Mouse (Mus musculus) midbrain, postnatal 0 days (tissue): Measurements from ENCODE around the gene Slc22a18. TPM values are rescaled to one million over a fixed set of nuclear protein-coding genes. Genes with fewer than 3 reads are reported as not detected.

ENCODE experiments used
- ATAC-seq: fragments of 200-750 bp; cut with Nextera tagmentation; 2 replicates; pipeline ENCODE4 v1.8.0; 2017; ENCODE audit warnings: moderate number of reproducible peaks, mild to moderate bottlenecking, moderate TSS enrichment, moderate library complexity; ENCODE audit not compliant: low FRiP score
- DNase-seq: peaks from one replicate; pipeline ENCODE4 v3.0.0-alpha.2; 2015; ENCODE audit warnings: low spot score
- H3K27ac ChIP-seq: fragments of 300-500 bp; sonication (generic); 2 replicates; pipeline ENCODE4 v1.5.1; 2014; ENCODE audit warnings: low read depth, mild to moderate bottlenecking, low read length, mixed read lengths
- H3K27me3 ChIP-seq: fragments of 300-500 bp; sonication (generic); 2 replicates; pipeline ENCODE4 v1.6.1; 2014; ENCODE audit warnings: low read length, control low read depth, mixed read lengths; ENCODE audit not compliant: insufficient read depth
- H3K36me3 ChIP-seq: fragments of 300-500 bp; sonication (generic); 2 replicates; pipeline ENCODE4 v1.6.1; 2014; ENCODE audit warnings: low read length, control low read depth, mixed read lengths; ENCODE audit not compliant: insufficient read depth
- H3K4me1 ChIP-seq: fragments of 300-500 bp; sonication (generic); 2 replicates; pipeline ENCODE4 v1.6.1; 2014; ENCODE audit warnings: mild to moderate bottlenecking, control low read depth, antibody characterized with exemption, low read length, mixed read lengths; ENCODE audit not compliant: insufficient read depth
- H3K4me2 ChIP-seq: fragments of 300-500 bp; sonication (generic); 2 replicates; pipeline ENCODE4 v1.6.1; 2014; ENCODE audit warnings: low read depth, mild to moderate bottlenecking, low read length, mixed read lengths; ENCODE audit not compliant: poor library complexity, severe bottlenecking
- H3K4me3 ChIP-seq: fragments of 300-500 bp; sonication (generic); 2 replicates; pipeline ENCODE4 v1.5.1; 2014; ENCODE audit warnings: low read depth, mild to moderate bottlenecking, low read length, moderate library complexity
- H3K9ac ChIP-seq: fragments of 300-500 bp; sonication (generic); replicated peaks from 2 replicates; pipeline ENCODE4 v1.6.1; 2014; ENCODE audit warnings: mild to moderate bottlenecking, low read length, moderate library complexity, mixed read lengths; ENCODE audit not compliant: poor library complexity, severe bottlenecking
- H3K9me3 ChIP-seq: fragments of 300-500 bp; sonication (generic); 2 replicates; pipeline ENCODE4 v1.6.1; 2016; ENCODE audit warnings: low read length, control low read depth
- CTCF ChIP-seq: IDR thresholded peaks from 2 replicates; pipeline ENCODE4 v1.5.1; 2016; ENCODE audit warnings: antibody characterized with exemption, mild to moderate bottlenecking
- WGBS: fragments of 180-500 bp; shearing (Covaris S2); extraction: QIAGEN DNeasy Blood & Tissue Kit; methylation state at CpG from one replicate; pipeline ENCODE4 v1.1.7; 2014; 5-methylcytosine and 5-hydroxymethylcytosine counted together
- polyA plus RNA-seq: library from polyadenylated mRNA; unstranded; fragments of >200 nt; fragmentation: Nextera tagmentation; extraction: Ambion mirVana; gene quantifications from 2 replicates; pipeline ENCODE4 v1.2.1, GENCODE M21; 2015
- total RNA-seq: library from RNA; depleted of rRNA; stranded (reverse); fragments of >200 nt; gene quantifications from 2 replicates; pipeline ENCODE4 v1.2.3, GENCODE M21; 2014

Slc22a18 gene
- total and polyA plus RNA-seq, 2 experiments from 2014 or later = 0.33 to 0.86 TPM

DNA sequence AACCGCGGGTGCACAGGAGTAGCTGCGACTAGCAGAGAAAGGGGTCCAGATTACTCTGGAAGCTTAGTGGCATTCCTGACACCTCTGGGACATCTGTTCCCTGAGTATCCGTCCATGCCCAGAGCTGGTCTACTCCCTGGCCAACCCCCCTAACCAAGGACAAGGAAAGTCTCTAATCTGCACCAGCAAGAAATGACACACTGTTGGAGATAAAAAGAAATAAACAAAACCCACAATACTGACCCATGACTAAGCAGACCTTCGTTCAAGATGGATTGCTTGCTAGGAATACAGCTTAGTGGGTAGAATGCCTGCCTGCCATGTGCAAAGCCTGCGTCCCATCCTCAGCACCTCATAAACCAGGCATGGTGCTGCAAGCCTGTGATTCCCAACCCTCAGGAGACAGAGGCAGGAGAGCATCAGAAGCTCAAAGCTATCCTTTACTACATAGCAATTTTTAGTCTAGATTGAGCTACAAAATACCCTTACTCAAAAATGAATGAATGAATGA is 20.1 kb downstream of the Slc22a18 start:
- Histone ChIP-seq H3K27ac (no peak overlapping the region), H3K36me3 (no peaks in the 10 kb centered on the region), H3K4me1 (no peaks in the 10 kb centered on the region), H3K4me2 (no peak overlapping the region), H3K9me3 (no peaks in the 10 kb centered on the region), H3K9ac (no peak overlapping the region), H3K27me3 (no peaks in the 10 kb centered on the region), H3K4me3 (no peak overlapping the region)
- no peak for TF ChIP-seq CTCF
- DNase-seq (no peak), ATAC-seq (no peak)
- 85% methylated on average over 6 of the region's 6 CpGs for WGBS

DNA sequence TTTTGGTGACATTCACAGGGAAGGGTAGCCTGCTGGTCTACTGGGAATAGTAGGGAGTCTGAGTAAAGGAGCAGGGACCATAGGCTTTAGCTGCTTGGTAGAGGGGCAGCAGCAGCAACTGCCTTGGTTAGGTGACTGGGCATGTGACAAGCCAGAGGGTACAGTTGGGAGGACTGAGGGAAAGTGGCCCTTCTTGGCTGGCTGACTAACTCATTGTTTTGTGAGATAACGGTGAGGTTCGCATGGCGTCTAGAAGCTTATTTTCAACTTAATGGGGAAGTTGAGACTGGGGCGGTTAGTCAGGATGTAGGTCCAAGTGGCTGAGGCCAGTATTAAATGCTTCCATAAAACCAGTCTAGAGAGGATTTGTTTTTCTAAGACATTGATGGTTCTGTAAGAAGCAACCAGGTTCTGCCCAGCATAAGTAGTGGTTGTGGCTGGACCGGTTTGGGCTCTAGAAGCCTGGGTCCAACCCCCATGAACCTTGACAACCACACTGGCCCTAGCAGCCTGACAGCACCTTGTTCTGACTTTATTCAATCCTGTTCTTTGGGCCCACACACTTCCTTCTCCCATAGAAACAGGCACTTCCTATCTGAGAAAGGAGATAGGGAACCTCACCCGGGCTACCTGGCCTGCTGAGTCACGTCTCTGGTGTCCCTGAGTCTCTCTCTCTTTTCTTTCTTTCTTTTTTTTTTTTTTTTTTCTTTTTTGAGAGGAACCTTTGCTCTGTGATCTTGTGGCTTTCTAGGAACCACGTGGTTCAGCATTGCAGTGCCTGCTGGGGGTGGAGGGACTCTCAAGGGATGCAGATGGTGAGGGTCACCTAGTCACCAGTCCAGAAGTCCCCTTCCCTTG is 21.8 kb downstream of the Slc22a18 start:
- Histone ChIP-seq H3K4me2 (no peak overlapping the region), H3K9me3 (no peaks in the 10 kb centered on the region), H3K27ac (no peak overlapping the region), H3K9ac (no peak overlapping the region), H3K4me3 (no peak overlapping the region), H3K4me1 (no peaks in the 10 kb centered on the region), H3K27me3 (peaks cover 8% of the 10 kb centered on the region), H3K36me3 (no peaks in the 10 kb centered on the region)
- 86% methylated on average over 8 of the region's 8 CpGs for WGBS
- DNase-seq = no peak
- TF ChIP-seq CTCF = no peak
- no peak for ATAC-seq

GRCm38 (mm10) chr7:143498584-143498983 is 25.0 kb downstream of the Slc22a18 start:
- DNase-seq (no peak), ATAC-seq (no peak)
- Histone ChIP-seq H3K36me3 (no peaks in the 10 kb centered on the region), H3K4me2 (no peak overlapping the region), H3K9me3 (no peaks in the 10 kb centered on the region), H3K4me3 (no peak overlapping the region), H3K27me3 (peaks cover 33% of the 10 kb centered on the region), H3K9ac (no peak overlapping the region), H3K4me1 (no peaks in the 10 kb centered on the region), H3K27ac (no peak overlapping the region)
- no peak for TF ChIP-seq CTCF
- WGBS = 82% methylated on average over 4 of the region's 4 CpGs

DNA sequence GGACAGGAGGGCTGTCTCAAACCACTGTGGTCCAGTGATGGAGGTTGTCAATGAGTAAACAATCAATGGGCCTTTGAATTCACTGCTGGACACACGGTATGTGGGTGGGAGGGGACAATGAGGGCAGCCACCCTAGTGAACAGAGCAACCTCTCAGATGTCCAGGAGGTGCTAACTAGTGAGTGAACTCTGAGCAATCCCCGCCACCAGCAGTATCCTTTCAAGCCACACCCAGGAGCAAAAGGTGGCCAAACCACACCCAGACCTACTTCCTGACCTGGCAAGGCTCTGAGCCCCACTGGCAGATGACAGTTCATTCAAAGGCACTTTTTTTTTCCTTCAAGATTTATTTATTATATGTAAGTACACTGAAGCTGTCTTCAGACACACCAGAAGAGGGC is 27.4 kb downstream of the Slc22a18 start:
- Histone ChIP-seq H3K4me2 (no peak overlapping the region), H3K27me3 (peaks cover 47% of the 10 kb centered on the region), H3K27ac (no peak overlapping the region), H3K9me3 (no peaks in the 10 kb centered on the region), H3K4me3 (no peak overlapping the region), H3K9ac (no peak overlapping the region), H3K4me1 (no peaks in the 10 kb centered on the region), H3K36me3 (no peaks in the 10 kb centered on the region)
- 51% methylated on average over 2 of the region's 2 CpGs for WGBS
- no peak; the same call in 1 of the 2 replicates for TF ChIP-seq CTCF
- DNase-seq = no peak
- ATAC-seq = no peak

DNA sequence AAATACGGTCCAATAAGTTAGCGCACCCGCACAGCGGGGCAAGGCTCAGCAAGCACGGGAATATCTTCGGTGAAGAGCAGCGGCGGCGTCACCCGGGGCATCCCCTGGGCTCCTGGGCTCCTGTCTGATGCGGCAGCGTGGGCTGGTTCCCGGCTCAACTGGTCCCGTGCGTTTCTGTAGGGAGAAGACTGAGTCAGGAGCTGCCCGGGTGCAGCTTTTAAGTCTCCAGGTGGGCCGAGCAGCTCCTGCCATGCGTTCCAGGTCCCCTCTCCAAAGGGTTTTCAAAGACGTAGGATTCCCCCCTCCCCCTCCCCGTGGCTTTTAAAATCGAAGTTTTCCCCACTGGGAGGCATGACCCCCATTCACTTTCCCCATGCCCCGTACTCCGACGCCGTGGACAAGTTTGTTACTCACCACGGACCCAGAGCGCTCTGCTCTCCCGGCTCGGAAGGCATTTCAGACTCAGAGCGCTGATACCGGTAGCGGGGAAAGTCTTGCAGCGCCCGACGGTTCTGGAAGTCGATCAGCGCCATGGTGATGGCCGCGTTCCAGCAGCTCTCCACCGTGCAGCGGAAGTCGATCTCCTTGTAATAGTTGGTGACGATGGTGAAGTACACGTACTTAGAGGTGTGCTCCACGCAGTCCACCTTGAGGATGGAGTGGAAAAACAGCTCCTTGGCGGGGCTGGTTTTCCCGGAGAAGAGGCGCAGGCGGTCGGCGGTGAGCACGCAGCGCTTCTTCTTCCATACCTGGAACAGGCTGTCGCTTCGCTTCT is 28.3 kb downstream of the Slc22a18 start:
- Histone ChIP-seq H3K9me3 (no peaks in the 10 kb centered on the region), H3K4me2 (peak overlapping the region; percentile 50), H3K4me3 (peak overlapping the region; percentile 35), H3K36me3 (no peaks in the 10 kb centered on the region), H3K9ac (no peak overlapping the region), H3K27ac (no peak overlapping the region), H3K27me3 (peaks cover 47% of the 10 kb centered on the region), H3K4me1 (no peaks in the 10 kb centered on the region)
- ATAC-seq = no peak
- no peak for TF ChIP-seq CTCF
- peak; percentile 47 for DNase-seq
- 3% methylated on average over 55 of the region's 55 CpGs for WGBS
